Mouse (Mus musculus): ENCODE results near the gene Trim65. TPM values are rescaled to one million over a fixed set of nuclear protein-coding genes. Genes with fewer than 3 reads are reported as not detected.
A peak's percentile ranks its signal among the peaks of the same experiment; 100 is the strongest.

Gene Trim65
- polyA plus RNA-seq, 1 experiment from 2014 or later, result 5.0 TPM

GRCm38 (mm10) chr11:116084166-116084565 is 46.8 kb downstream of the Trim65 start:
- 88% methylated on average over 6 of the region's 6 CpGs for WGBS
- ATAC-seq (replicated peaks; ENCODE audit: insufficient number of reproducible peaks, insufficient read depth, low FRiP score, low read depth), result no peak
- H3K9me3 ChIP-seq (replicated peaks), result no peaks in the 10 kb centered on the region

GRCm38 (mm10) chr11:116083096-116083672 is 47.7 kb downstream of the Trim65 start:
- 90% methylated on average over 14 of the region's 14 CpGs for WGBS

More at GRCm38 (mm10) chr11:116084166-116084565, 46.8 kb downstream of the Trim65 start:
- Histone ChIP-seq H3K4me1 (replicated peaks) (peaks cover 21% of the 10 kb centered on the region), H3K36me3 (peaks cover 52% of the 10 kb centered on the region), H3K9ac (peak overlapping the region; percentile 15; the same call in 1 of the 2 replicates), H3K27ac (no peak overlapping the region), H3K4me2 (no peak overlapping the region), H3K27me3 (no peaks in the 10 kb centered on the region), H3K4me3 (no peak overlapping the region)

GRCm38 (mm10) chr11:116081081-116081480 is 49.8 kb downstream of the Trim65 start:
- H3K36me3 ChIP-seq, result peaks cover 52% of the 10 kb centered on the region
- no peak overlapping the region for H3K27ac ChIP-seq
- no peaks in the 10 kb centered on the region for H3K27me3 ChIP-seq
- ATAC-seq (replicated peaks; ENCODE audit: insufficient number of reproducible peaks, insufficient read depth, low FRiP score, low read depth), result no peak
- H3K9me3 ChIP-seq (replicated peaks), result no peaks in the 10 kb centered on the region
- peaks cover 35% of the 10 kb centered on the region for H3K4me1 ChIP-seq (replicated peaks)
- 69% methylated on average over 6 of the region's 6 CpGs for whole genome bisulfite sequencing
- no peak overlapping the region for H3K4me3 ChIP-seq
- no peak overlapping the region for H3K9ac ChIP-seq
- H3K4me2 ChIP-seq, result no peak overlapping the region

More at GRCm38 (mm10) chr11:116083096-116083672, 47.7 kb downstream of the Trim65 start:
- Histone ChIP-seq H3K36me3 (peaks cover 52% of the 10 kb centered on the region), H3K27me3 (no peaks in the 10 kb centered on the region), H3K4me1 (replicated peaks) (peaks cover 24% of the 10 kb centered on the region), H3K27ac (no peak overlapping the region), H3K4me2 (no peak overlapping the region), H3K4me3 (no peak overlapping the region), H3K9ac (no peak overlapping the region), H3K9me3 (replicated peaks) (no peaks in the 10 kb centered on the region)
- ATAC-seq (replicated peaks; ENCODE audit: insufficient number of reproducible peaks, insufficient read depth, low FRiP score, low read depth), result no peak

- no peaks in the 10 kb centered on the region for H3K9me3 ChIP-seq (replicated peaks)
- H3K4me2 ChIP-seq, result no peak overlapping the region
- H3K4me3 ChIP-seq, result no peak overlapping the region
- H3K9ac ChIP-seq, result no peak overlapping the region
- WGBS, result 81% methylated on average over 10 of the region's 10 CpGs
- no peaks in the 10 kb centered on the region for H3K27me3 ChIP-seq
- H3K4me1 ChIP-seq (replicated peaks), result peaks cover 29% of the 10 kb centered on the region
- no peak overlapping the region for H3K27ac ChIP-seq
- H3K36me3 ChIP-seq, result peaks cover 50% of the 10 kb centered on the region
- ATAC-seq (replicated peaks; ENCODE audit: insufficient number of reproducible peaks, insufficient read depth, low FRiP score, low read depth), result no peak
These were observed 51.4 kb downstream of the Trim65 start for GRCm38 (mm10) chr11:116079511-116079910.

GRCm38 (mm10) chr11:116078676-116079320 is 52.1 kb downstream of the Trim65 start:
- H3K27ac ChIP-seq, result no peak overlapping the region
- H3K36me3 ChIP-seq, result peaks cover 43% of the 10 kb centered on the region
- ATAC-seq (replicated peaks; ENCODE audit: insufficient number of reproducible peaks, insufficient read depth, low FRiP score, low read depth), result no peak
- 51% methylated on average over 10 of the region's 10 CpGs for WGBS
- no peaks in the 10 kb centered on the region for H3K9me3 ChIP-seq (replicated peaks)
- H3K9ac ChIP-seq, result no peak overlapping the region
- H3K27me3 ChIP-seq, result no peaks in the 10 kb centered on the region
- H3K4me2 ChIP-seq, result no peak overlapping the region
- no peak overlapping the region for H3K4me3 ChIP-seq
- H3K4me1 ChIP-seq (replicated peaks), result peaks cover 34% of the 10 kb centered on the region

- H3K27ac ChIP-seq, result peak overlapping the region; percentile 49
- peak overlapping the region; percentile 25 for H3K4me3 ChIP-seq
- ATAC-seq (replicated peaks; ENCODE audit: insufficient number of reproducible peaks, insufficient read depth, low FRiP score, low read depth), result peak; percentile 7; the same call in 1 of the 2 replicates
- 22% methylated on average over 16 of the region's 16 CpGs for WGBS
- peaks cover 34% of the 10 kb centered on the region for H3K4me1 ChIP-seq (replicated peaks)
- no peaks in the 10 kb centered on the region for H3K27me3 ChIP-seq
- H3K9ac ChIP-seq, result no peak overlapping the region
- peak overlapping the region; percentile 50 for H3K4me2 ChIP-seq
- no peaks in the 10 kb centered on the region for H3K9me3 ChIP-seq (replicated peaks)
- H3K36me3 ChIP-seq, result peaks cover 37% of the 10 kb centered on the region
These were observed 52.7 kb downstream of the Trim65 start for GRCm38 (mm10) chr11:116078221-116078620.

GRCm38 (mm10) chr11:116077446-116078204 is 53.3 kb downstream of the Trim65 start, which contains the start of gene Unc13d:
Gene Unc13d (minus strand): TSS chr11:116077961.
- Histone ChIP-seq H3K36me3 (peaks cover 33% of the 10 kb centered on the region), H3K27ac (peak within 1 kb of the TSS; percentile 49), H3K4me3 (peak within 1 kb of the TSS; percentile 25), H3K9me3 (replicated peaks) (no peaks in the 10 kb centered on the region), H3K9ac (0 out of 2 replicates have a peak within 1 kb of the TSS, but pooled peaks have one; percentile 19), H3K4me1 (replicated peaks) (peaks cover 34% of the 10 kb centered on the region), H3K27me3 (no peaks in the 10 kb centered on the region), H3K4me2 (peak within 1 kb of the TSS; percentile 50)
- 57% methylated on average over 22 of the region's 22 CpGs for WGBS
- peak; percentile 43; the same call in 1 of the 2 replicates for ATAC-seq (replicated peaks; ENCODE audit: insufficient number of reproducible peaks, insufficient read depth, low FRiP score, low read depth)

GRCm38 (mm10) chr11:116076836-116077235 is 54.1 kb downstream of the Trim65 start:
- peak overlapping the region; percentile 49 for H3K27ac ChIP-seq
- H3K4me2 ChIP-seq, result peak overlapping the region; percentile 50; the same call in 1 of the 2 replicates
- H3K36me3 ChIP-seq, result peaks cover 25% of the 10 kb centered on the region
- no peak for ATAC-seq (replicated peaks; ENCODE audit: insufficient number of reproducible peaks, insufficient read depth, low FRiP score, low read depth)
- peak overlapping the region; percentile 25 for H3K4me3 ChIP-seq
- H3K4me1 ChIP-seq (replicated peaks), result peaks cover 34% of the 10 kb centered on the region
- WGBS, result 58% methylated on average over 7 of the region's 7 CpGs
- no peaks in the 10 kb centered on the region for H3K9me3 ChIP-seq (replicated peaks)
- H3K9ac ChIP-seq, result peak overlapping the region; percentile 19; the same call in 1 of the 2 replicates
- no peaks in the 10 kb centered on the region for H3K27me3 ChIP-seq

- H3K27ac ChIP-seq, result no peak overlapping the region
- H3K36me3 ChIP-seq, result peaks cover 19% of the 10 kb centered on the region
- ATAC-seq (replicated peaks; ENCODE audit: insufficient number of reproducible peaks, insufficient read depth, low FRiP score, low read depth), result no peak
- no peaks in the 10 kb centered on the region for H3K9me3 ChIP-seq (replicated peaks)
- H3K4me3 ChIP-seq, result no peak overlapping the region
- H3K9ac ChIP-seq, result no peak overlapping the region
- 60% methylated on average over 7 of the region's 7 CpGs for WGBS
- no peak overlapping the region for H3K4me2 ChIP-seq
- peaks cover 34% of the 10 kb centered on the region for H3K4me1 ChIP-seq (replicated peaks)
- no peaks in the 10 kb centered on the region for H3K27me3 ChIP-seq
These were observed 54.7 kb downstream of the Trim65 start for GRCm38 (mm10) chr11:116076266-116076540.

- Histone ChIP-seq H3K27ac (no peak overlapping the region), H3K9me3 (replicated peaks) (no peaks in the 10 kb centered on the region), H3K27me3 (no peaks in the 10 kb centered on the region), H3K4me2 (no peak overlapping the region), H3K4me3 (no peak overlapping the region), H3K36me3 (peaks cover 14% of the 10 kb centered on the region; the same call in 1 of the 2 replicates), H3K9ac (no peak overlapping the region), H3K4me1 (replicated peaks) (peaks cover 34% of the 10 kb centered on the region)
- no peak for ATAC-seq (replicated peaks; ENCODE audit: insufficient number of reproducible peaks, insufficient read depth, low FRiP score, low read depth)
- 37% methylated on average over 20 of the region's 20 CpGs for WGBS
These were observed 55.2 kb downstream of the Trim65 start for GRCm38 (mm10) chr11:116075539-116076265.
